8 mouse cellular contexts compared by ENCODE assay signal in the genomic region with DNA sequence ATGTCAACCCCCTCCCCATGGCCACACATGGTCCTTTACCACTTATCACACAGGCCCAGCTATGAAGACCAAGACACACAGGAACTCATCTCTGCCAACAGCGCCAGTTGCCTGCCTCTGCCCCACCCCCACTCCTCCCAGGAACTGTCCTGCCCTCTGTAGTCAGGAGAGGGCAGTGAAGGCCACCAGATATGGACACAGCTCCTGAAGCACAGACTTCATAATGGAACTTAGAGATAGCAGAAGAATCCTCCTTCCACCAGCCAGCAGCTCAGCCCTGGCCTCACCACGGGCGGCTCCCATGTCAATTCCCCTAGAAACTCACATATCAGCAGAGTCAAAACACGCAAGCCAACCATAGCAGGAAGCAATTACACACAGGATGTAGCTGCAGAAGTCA. TPM values are rescaled to one million over a fixed set of nuclear protein-coding genes. Genes with fewer than 3 reads are reported as not detected.
DNase-seq lines count a peak whose midpoint lies in the region; ATAC-seq and TF ChIP-seq lines count a peak whose summit lies in the region.
"Had no signal": no experiment of that assay in that cellular context is flagged by ENCODE, and none has a peak within 500 bp of the region (broad histone marks: within the 10 kb centered on the region; RNA-seq: fewer than 3 reads in every experiment).

No protein-coding gene starts in this region.

- TF ChIP-seq POLR2A in thymus, adult 2 months (IDR thresholded peaks at IDR 0.05; ENCODE audit: control insufficient read depth, extremely low read depth, insufficient read depth, low read length, poor library complexity): no peak
- no peak for TF ChIP-seq POLR2A in cerebellum, adult 2 months (IDR thresholded peaks at IDR 0.05; ENCODE audit: borderline replicate concordance, insufficient read depth, low read length)

- no peaks in the 10 kb centered on the region for H3K36me3 ChIP-seq in thymus, adult 2 months (ENCODE audit: control insufficient read depth, insufficient read depth, low read length)
- no peaks in the 10 kb centered on the region for H3K36me3 ChIP-seq in midbrain, embryonic 15.5 days (replicated peaks)
- H3K36me3 ChIP-seq: liver, embryonic 13.5 days had no signal

- no peak overlapping the region for H3K4me3 ChIP-seq in thymus, adult 2 months (ENCODE audit: control insufficient read depth, insufficient read depth, low read length)
- no peak overlapping the region for H3K4me3 ChIP-seq in cerebellum, adult 2 months (replicated peaks; ENCODE audit: insufficient read depth, low read depth, low read length)
- H3K4me3 ChIP-seq in midbrain, embryonic 15.5 days: no peak overlapping the region
- H3K4me3 ChIP-seq: liver, embryonic 13.5 days had no signal

- no peaks in the 10 kb centered on the region for H3K27me3 ChIP-seq in thymus, adult 2 months (ENCODE audit: control insufficient read depth, insufficient read depth, low read length)
- H3K27me3 ChIP-seq in cerebellum, adult 2 months (ENCODE audit: control insufficient read depth, insufficient read depth, low read length): no peaks in the 10 kb centered on the region
- no peaks in the 10 kb centered on the region for H3K27me3 ChIP-seq in midbrain, embryonic 15.5 days (replicated peaks)
- H3K27me3 ChIP-seq: liver, embryonic 13.5 days had no signal

- peak; percentile 12 for DNase-seq in thymus, postnatal 4 days
- DNase-seq in thymus, adult 2 months: no peak
- peak; percentile 56 to 59 for DNase-seq in cerebellum, adult 2 months
- DNase-seq in frontal cortex, postnatal 36 days (ENCODE audit: low spot score in 2 of 2): peak; percentile 39 to 52
- peak; percentile 20 to 25 for DNase-seq in layer of hippocampus, adult 8-10 months (ENCODE audit: low spot score in 2 of 2)
- peak; percentile 19 for DNase-seq in yolk sac, embryonic 10.5 days (ENCODE audit: low spot score)
- DNase-seq: liver, embryonic 13.5 days had no signal

- H3K4me2 ChIP-seq in midbrain, embryonic 15.5 days: no peak overlapping the region
- H3K4me2 ChIP-seq: liver, embryonic 13.5 days had no signal

- no peak for TF ChIP-seq CTCF in thymus, adult 2 months (IDR thresholded peaks at IDR 0.05; ENCODE audit: borderline replicate concordance, control insufficient read depth, extremely low read depth, insufficient read depth, low read length, poor library complexity)
- peak; percentile 78 for TF ChIP-seq CTCF in cerebellum, adult 2 months (IDR thresholded peaks at IDR 0.05; ENCODE audit: borderline replicate concordance, insufficient read depth, low read depth, low read length)

- no peak overlapping the region for H3K9ac ChIP-seq in midbrain, embryonic 15.5 days
- H3K9ac ChIP-seq: liver, embryonic 13.5 days had no signal

- ATAC-seq in midbrain, embryonic 15.5 days (replicated peaks): peak; percentile 71

- no peak overlapping the region for H3K27ac ChIP-seq in thymus, adult 2 months (ENCODE audit: control insufficient read depth, insufficient read depth, low read length)
- H3K27ac ChIP-seq in cerebellum, adult 2 months (ENCODE audit: insufficient read depth, low read length): no peak overlapping the region
- no peak overlapping the region for H3K27ac ChIP-seq in midbrain, embryonic 15.5 days
- H3K27ac ChIP-seq: liver, embryonic 13.5 days had no signal

- H3K9me3 ChIP-seq in midbrain, embryonic 15.5 days: no peaks in the 10 kb centered on the region
- H3K9me3 ChIP-seq: liver, embryonic 13.5 days had no signal

- H3K4me1 ChIP-seq in thymus, adult 2 months (replicated peaks; ENCODE audit: control insufficient read depth, insufficient read depth, low read length): no peaks in the 10 kb centered on the region
- H3K4me1 ChIP-seq in cerebellum, adult 2 months (ENCODE audit: control insufficient read depth, insufficient read depth, low read length): no peaks in the 10 kb centered on the region; the same call in none of the 2 replicates
- peaks cover 14% of the 10 kb centered on the region; the same call in 1 of the 2 replicates for H3K4me1 ChIP-seq in midbrain, embryonic 15.5 days
- H3K4me1 ChIP-seq: liver, embryonic 13.5 days had no signal

- WGBS in thymus, adult 2 months: 9% methylated on average over 4 of the region's 4 CpGs
- WGBS in cerebellum, adult 2 months: 26% methylated on average over 4 of the region's 4 CpGs
- 29% methylated on average over 4 of the region's 4 CpGs for WGBS in midbrain, embryonic 15.5 days

RNA-seq across cellular contexts. Expression of a gene that starts 49.9 kb away (rescaled TPM):
- 0.48 and 1.1 TPM in 2 replicates for polyA plus RNA-seq in thymus, adult 2 months (2012; rRNA removed)
- not detected in 2 replicates for polyA plus RNA-seq in cerebellum, adult 2 months (2012; rRNA removed)
- total RNA-seq in layer of hippocampus, adult 8-10 months (2022): not detected
- 0.62 and 0.88 TPM in 2 replicates for polyA plus RNA-seq in midbrain, embryonic 15.5 days (2015; fragmentation: Nextera tagmentation; extraction: Ambion mirVana)
- polyA plus RNA-seq: liver, embryonic 13.5 days had no signal
